Comparison of ENCODE assay signal across 9 mouse cellular contexts in genomic region chr2:174075072-174075570, GRCm38 (mm10). TPM values are rescaled to one million over a fixed set of nuclear protein-coding genes. Genes with fewer than 3 reads are reported as not detected.
A peak's percentile ranks its signal among the peaks of the same experiment; 100 is the strongest.
DNase-seq lines count a peak whose midpoint lies in the region; ATAC-seq and TF ChIP-seq lines count a peak whose summit lies in the region.
"Had no signal": no experiment of that assay in that cellular context is flagged by ENCODE, and none has a peak within 500 bp of the region (broad histone marks: within the 10 kb centered on the region; RNA-seq: fewer than 3 reads in every experiment).

No protein-coding gene starts in this region.

- H3K27ac ChIP-seq in gastrocnemius, adult 2 months, result peak overlapping the region; percentile 92
- H3K27ac ChIP-seq in forebrain, embryonic 15.5 days (replicated peaks), result peak overlapping the region; percentile 93
- H3K27ac ChIP-seq in lung, postnatal 0 days (ENCODE audit: low read length), result peak overlapping the region; percentile 95

- H3K9ac ChIP-seq in forebrain, embryonic 15.5 days (replicated peaks), result peak overlapping the region; percentile 53
- peak overlapping the region; percentile 20; the same call in 1 of the 2 replicates for H3K9ac ChIP-seq in lung, postnatal 0 days (replicated peaks; ENCODE audit: low read depth)

- no peak for TF ChIP-seq EP300 in lung, postnatal 0 days (IDR thresholded peaks at IDR 0.05)

- H3K27me3 ChIP-seq in forebrain, embryonic 15.5 days, result no peaks in the 10 kb centered on the region
- no peaks in the 10 kb centered on the region for H3K27me3 ChIP-seq in lung, postnatal 0 days (replicated peaks; ENCODE audit: insufficient read depth, low read length)
- H3K27me3 ChIP-seq: Patski had no signal

- peak; percentile 25 for DNase-seq in gastrocnemius, adult 2 months
- DNase-seq in gastrocnemius, postnatal 25 days, result no peak
- peak; percentile 18 for DNase-seq in R1 (ENCODE audit: low read depth, low spot score)
- DNase-seq in kidney, adult 9 months, result peak; percentile 30
- no peak for DNase-seq in lung, postnatal 0 days (ENCODE audit: low spot score)
- DNase-seq in testis, postnatal 10 days (ENCODE audit: low spot score), result peak; percentile 58
- no peak for DNase-seq in gastrocnemius, postnatal 36 days

- H3K9me3 ChIP-seq in forebrain, embryonic 15.5 days, result no peaks in the 10 kb centered on the region
- no peaks in the 10 kb centered on the region for H3K9me3 ChIP-seq in lung, postnatal 0 days (ENCODE audit: low read length)

- intact Hi-C loops in gastrocnemius, adult 2 months (cut with DNase I), result loop anchor here (5.0 to 10.0 kb wide), 4 partner anchors 220 to 488 kb away; partner anchors contain the start of gene Rab22a
- intact Hi-C loops in gastrocnemius, postnatal 36 days (cut with DNase I), result loop anchor here (5.0 kb wide), 1 partner anchor 488 kb away; no protein-coding TSS in a partner anchor

- no peaks in the 10 kb centered on the region for H3K36me3 ChIP-seq in forebrain, embryonic 15.5 days
- no peaks in the 10 kb centered on the region for H3K36me3 ChIP-seq in lung, postnatal 0 days (ENCODE audit: insufficient read depth, low read length)

- no peak for TF ChIP-seq CTCF in gastrocnemius, adult 2 months (IDR thresholded peaks at IDR 0.05)
- TF ChIP-seq CTCF in lung, postnatal 0 days (IDR thresholded peaks at IDR 0.05), result no peak

- 1% methylated on average over 22 of the region's 22 CpGs for whole genome bisulfite sequencing in forebrain, embryonic 15.5 days
- 6% methylated on average over 22 of the region's 22 CpGs for WGBS in lung, postnatal 0 days

- peak; percentile 4 for ATAC-seq in forebrain, embryonic 15.5 days (replicated peaks)
- ATAC-seq in lung, postnatal 0 days, result no peak

- peaks cover 37% of the 10 kb centered on the region for H3K4me1 ChIP-seq in forebrain, embryonic 15.5 days
- H3K4me1 ChIP-seq in lung, postnatal 0 days (ENCODE audit: insufficient read depth, low read depth, low read length), result peaks cover 14% of the 10 kb centered on the region; the same call in 1 of the 2 replicates

- peak overlapping the region; percentile 96 for H3K4me3 ChIP-seq in gastrocnemius, adult 2 months
- H3K4me3 ChIP-seq in forebrain, embryonic 15.5 days, result peak overlapping the region; percentile 88
- peak overlapping the region; percentile 87; the same call in 1 of the 2 replicates for H3K4me3 ChIP-seq in lung, postnatal 0 days (ENCODE audit: low read depth, low read length)

- H3K4me2 ChIP-seq in forebrain, embryonic 15.5 days (replicated peaks), result peak overlapping the region; percentile 83
- H3K4me2 ChIP-seq in lung, postnatal 0 days (replicated peaks; ENCODE audit: low read depth, low read length), result peak overlapping the region; percentile 96

RNA-seq across cellular contexts. Expression of gene Stx16, which starts 1.0 kb away (rescaled TPM):
- total RNA-seq in gastrocnemius, adult 2 months (2021), result 10 to 100 TPM; 19.9 to 21.1 TPM
- 10 to 100 TPM; 22.1 to 22.9 TPM for total RNA-seq in gastrocnemius, postnatal 25 days (2021)
- polyA plus RNA-seq in forebrain, embryonic 15.5 days (2015; fragmentation: Nextera tagmentation; extraction: Ambion mirVana), result 17.1 and 17.4 TPM in 2 replicates
- 5.2 and 7.3 TPM in 2 replicates for polyA plus RNA-seq in lung, postnatal 0 days (2015; fragmentation: Nextera tagmentation; extraction: Ambion mirVana)
- 10 to 100 TPM; 17.5 to 17.8 TPM for total RNA-seq in gastrocnemius, postnatal 36 days (2021)

RNA-seq across cellular contexts. Expression of gene Npepl1, which starts 35.0 kb away (rescaled TPM):
- total RNA-seq in gastrocnemius, adult 2 months (2021), result 10 to 100 TPM; 80.1 to 90.2 TPM
- total RNA-seq in gastrocnemius, postnatal 25 days (2021), result 10 to 100 TPM; 52.0 to 58.8 TPM
- 20.9 and 21.3 TPM in 2 replicates for polyA plus RNA-seq in forebrain, embryonic 15.5 days (2015; fragmentation: Nextera tagmentation; extraction: Ambion mirVana)
- polyA plus RNA-seq in lung, postnatal 0 days (2015; fragmentation: Nextera tagmentation; extraction: Ambion mirVana), result 58.0 and 60.2 TPM in 2 replicates
- 10 to 100 TPM; 59.7 to 70.6 TPM for total RNA-seq in gastrocnemius, postnatal 36 days (2021)

Comparison
In these comparisons a context has a peak if more than half of its experiments do, and no peak if none do; other contexts are left out.
1. DNase-seq: peak in gastrocnemius, adult 2 months (single experiment), R1 (single experiment), kidney, adult 9 months (single experiment) and testis, postnatal 10 days (single experiment); none in gastrocnemius, postnatal 25 days (single experiment), lung, postnatal 0 days (single experiment) and gastrocnemius, postnatal 36 days (0 of 2).
2. Peak in every context shown above with its lines, with median percentiles within 50 percentile points of each other: H3K27ac ChIP-seq and H3K4me3 ChIP-seq.